Mouse (Mus musculus): Measurements from ENCODE around the gene Cdc6.
A peak's percentile ranks its signal among the peaks of the same experiment; 100 is the strongest.
"Not testable (repeated sequence)": the region's sequence is repeated elsewhere in the genome, so short reads cannot be mapped to it uniquely, and the experiment has no call there.

Cdc6 gene

GRCm38 (mm10) chr11:98931513-98932292, 24.1 kb downstream of the Cdc6 start:
- no peak for DNase-seq (ENCODE audit: low spot score)

- DNase-seq (ENCODE audit: low spot score): no peak
These were observed 24.9 kb downstream of the Cdc6 start for GRCm38 (mm10) chr11:98932293-98933091.

- DNase-seq (ENCODE audit: low spot score): no peak
These were observed 25.6 kb downstream of the Cdc6 start for GRCm38 (mm10) chr11:98933151-98933550.

- DNase-seq (ENCODE audit: low spot score): not testable (repeated sequence)
These were observed 26.2 kb downstream of the Cdc6 start for GRCm38 (mm10) chr11:98933847-98934246.

- no peak for DNase-seq (ENCODE audit: low spot score)
These were observed 26.8 kb downstream of the Cdc6 start for GRCm38 (mm10) chr11:98934367-98934766.

- DNase-seq (ENCODE audit: low spot score): no peak
These were observed 27.5 kb downstream of the Cdc6 start for GRCm38 (mm10) chr11:98935123-98935522.

GRCm38 (mm10) chr11:98936170-98936569, 28.6 kb downstream of the Cdc6 start:
- no peak for DNase-seq (ENCODE audit: low spot score)

GRCm38 (mm10) chr11:98936606-98937409, 29.2 kb downstream of the Cdc6 start:
- DNase-seq (ENCODE audit: low spot score): no peak

GRCm38 (mm10) chr11:98937410-98937913, 29.9 kb downstream of the Cdc6 start:
- DNase-seq (ENCODE audit: low spot score): peak; percentile 53

- no peak for DNase-seq (ENCODE audit: low spot score)
These were observed 30.5 kb downstream of the Cdc6 start for GRCm38 (mm10) chr11:98937914-98938694.

- DNase-seq (ENCODE audit: low spot score): no peak
These were observed 31.1 kb downstream of the Cdc6 start for GRCm38 (mm10) chr11:98938701-98939083.

GRCm38 (mm10) chr11:98939084-98939952, 31.7 kb downstream of the Cdc6 start:
- no peak for DNase-seq (ENCODE audit: low spot score)

GRCm38 (mm10) chr11:98939953-98940641, 32.5 kb downstream of the Cdc6 start:
- no peak for DNase-seq (ENCODE audit: low spot score)

- no peak for DNase-seq (ENCODE audit: low spot score)
These were observed 33.2 kb downstream of the Cdc6 start for GRCm38 (mm10) chr11:98940776-98941175.

GRCm38 (mm10) chr11:98941341-98941825, 33.8 kb downstream of the Cdc6 start:
- DNase-seq (ENCODE audit: low spot score): no peak

- peak; percentile 72 for DNase-seq (ENCODE audit: low spot score)
These were observed 34.4 kb downstream of the Cdc6 start for GRCm38 (mm10) chr11:98941826-98942550.

GRCm38 (mm10) chr11:98942555-98942922, 34.9 kb downstream of the Cdc6 start:
- no peak for DNase-seq (ENCODE audit: low spot score)

- DNase-seq (ENCODE audit: low spot score): no peak
These were observed 35.5 kb downstream of the Cdc6 start for GRCm38 (mm10) chr11:98942923-98943641.
